In genomic region chr3:96577566-96577965, GRCm38 (mm10) we compare ENCODE assay signal across 9 mouse cellular contexts. TPM values are rescaled to one million over a fixed set of nuclear protein-coding genes. Genes with fewer than 3 reads are reported as not detected.
A peak's percentile ranks its signal among the peaks of the same experiment; 100 is the strongest.
DNase-seq lines count a peak whose midpoint lies in the region; ATAC-seq and TF ChIP-seq lines count a peak whose summit lies in the region.
"Had no signal": no experiment of that assay in that cellular context is flagged by ENCODE, and none has a peak within 500 bp of the region (broad histone marks: within the 10 kb centered on the region; RNA-seq: fewer than 3 reads in every experiment).

No protein-coding gene starts in this region.

- H3K4me2 ChIP-seq in midbrain, embryonic 11.5 days, result no peak overlapping the region

- no peak for ATAC-seq in midbrain, embryonic 11.5 days (ENCODE audit: low FRiP score)

- peak; percentile 30 for DNase-seq in heart, adult 8-10 months (ENCODE audit: low spot score)
- DNase-seq in heart, postnatal 25 days (ENCODE audit: low spot score), result no peak
- no peak for DNase-seq in ES-E14 (ENCODE audit: low read depth, low spot score)
- peak; percentile 43 for DNase-seq in heart, postnatal 4 days
- DNase-seq in midbrain, embryonic 11.5 days (ENCODE audit: low spot score, missing footprints), result no peak
- DNase-seq in frontal cortex, postnatal 25 days (ENCODE audit: low spot score in 2 of 2), result no peak
- DNase-seq in gastrocnemius, adult 8-10 months (ENCODE audit: low spot score in 2 of 2), result no peak
- no peak for DNase-seq in cerebellum, adult 9-10 months

- H3K27me3 ChIP-seq in midbrain, embryonic 11.5 days (ENCODE audit: control insufficient read depth, insufficient read depth, low read length), result no peaks in the 10 kb centered on the region

- peak overlapping the region; percentile 67 for H3K9ac ChIP-seq in ES-E14 (ENCODE audit: insufficient read depth, low read depth, low read length, poor library complexity, severe bottlenecking)
- H3K9ac ChIP-seq in midbrain, embryonic 11.5 days (ENCODE audit: low read length), result no peak overlapping the region

- peak overlapping the region; percentile 100 for H3K27ac ChIP-seq in ES-E14 (ENCODE audit: insufficient read depth, low read depth, low read length, poor library complexity, severe bottlenecking)
- peak overlapping the region; percentile 27; the same call in 1 of the 2 replicates for H3K27ac ChIP-seq in midbrain, embryonic 11.5 days (ENCODE audit: low read depth, low read length)

- in situ Hi-C loops in ES-E14 (cut with MboI; ENCODE audit: low sequenced_read_pairs in 2 of 2, unreplicated experiment in 2 of 2), result no loop called here

- H3K4me1 ChIP-seq in ES-E14 (ENCODE audit: control insufficient read depth in 2 of 2, insufficient read depth in 2 of 2, low read length in 2 of 2, poor library complexity in 1 of 2), result peaks cover 0 to 46% of the 10 kb centered on the region in 2 experiments; a peak in 3 of 4 replicates
- H3K4me1 ChIP-seq in midbrain, embryonic 11.5 days (ENCODE audit: control insufficient read depth, insufficient read depth, low read length), result peaks cover 15% of the 10 kb centered on the region

- WGBS in midbrain, embryonic 11.5 days, result 86% methylated on average over 4 of the region's 4 CpGs

- intact Hi-C loops in heart, postnatal 25 days (cut with DNase I), result no loop called here

- H3K4me3 ChIP-seq in ES-E14 (ENCODE audit: insufficient read depth in 1 of 2, low read depth in 1 of 2, low read length in 2 of 2, poor library complexity in 1 of 2, severe bottlenecking in 1 of 2), result peak overlapping the region; percentile 37 to 55
- no peak overlapping the region for H3K4me3 ChIP-seq in midbrain, embryonic 11.5 days (ENCODE audit: low read depth, low read length)

- no peaks in the 10 kb centered on the region for H3K9me3 ChIP-seq in ES-E14 (ENCODE audit: control insufficient read depth, insufficient read depth, low read depth, low read length)
- no peaks in the 10 kb centered on the region for H3K9me3 ChIP-seq in midbrain, embryonic 11.5 days (ENCODE audit: control insufficient read depth, low read length)
- H3K9me3 ChIP-seq: G1E had no signal

- no peaks in the 10 kb centered on the region for H3K36me3 ChIP-seq in ES-E14 (ENCODE audit: control insufficient read depth, insufficient read depth, low read length, poor library complexity, severe bottlenecking)
- no peaks in the 10 kb centered on the region for H3K36me3 ChIP-seq in midbrain, embryonic 11.5 days (ENCODE audit: control insufficient read depth, insufficient read depth, low read length)

TF ChIP-seq in ES-E14, 5 proteins besides CTCF, POLR2A, EP300 and RAD21:
- TF ChIP-seq ZC3H11A (IDR thresholded peaks at IDR 0.05; ENCODE audit: borderline replicate concordance, low read depth, low read length) (no peak), MAFK (IDR thresholded peaks at IDR 0.05; ENCODE audit: insufficient read depth, low read depth, low read length) (no peak), ZNF384 (IDR thresholded peaks at IDR 0.05; ENCODE audit: low read depth, low read length) (no peak), CHD2 (IDR thresholded peaks at IDR 0.05; ENCODE audit: low read depth, low read length) (no peak), HCFC1 (IDR thresholded peaks at IDR 0.05; ENCODE audit: borderline replicate concordance, insufficient read depth, low read length) (no peak)

RNA-seq across cellular contexts. Expression of gene Gm16253, which starts 0.8 kb away (rescaled TPM):
- total RNA-seq in heart, adult 8-10 months (2022), result 1 to 10 TPM in 3 of 4 experiments, not detected in 1; 2.5 to 3.3 (median 3.2) TPM
- total RNA-seq in heart, postnatal 25 days (2021), result 1 to 10 TPM; 1.1 to 2.1 TPM
- total RNA-seq in ES-E14 (2012; rRNA removed), result 1.8 and 2.0 TPM in 2 replicates
- total RNA-seq in heart, postnatal 4 days (2021), result 1 to 10 TPM; 2.5 to 2.9 TPM
- polyA plus RNA-seq in midbrain, embryonic 11.5 days (2014; fragmentation: Nextera tagmentation; extraction: Ambion mirVana), result 0.36 and 0.43 TPM in 2 replicates
- 1 to 10 TPM in 3 of 4 experiments, not detected in 1; 1.2 to 1.5 (median 1.2) TPM for total RNA-seq in gastrocnemius, adult 8-10 months (2022)
- total RNA-seq: G1E had no signal
- polyA plus RNA-seq: G1E had no signal

RNA-seq across cellular contexts. Expression of gene Polr3gl, which starts 16.4 kb away (rescaled TPM):
- total RNA-seq in heart, adult 8-10 months (2022), result 10 to 100 TPM; 31.7 to 35.2 (median 34.7) TPM
- total RNA-seq in heart, postnatal 25 days (2021), result 10 to 100 TPM; 25.2 to 25.9 TPM
- total RNA-seq in ES-E14 (2012; rRNA removed), result 5.7 and 8.1 TPM in 2 replicates
- total RNA-seq in heart, postnatal 4 days (2021), result 10 to 100 TPM; 20.4 to 24.0 TPM
- 12.1 and 14.7 TPM in 2 replicates for polyA plus RNA-seq in midbrain, embryonic 11.5 days (2014; fragmentation: Nextera tagmentation; extraction: Ambion mirVana)
- 10 to 100 TPM; 39.8 to 59.8 (median 51.8) TPM for total RNA-seq in gastrocnemius, adult 8-10 months (2022)

RNA-seq across cellular contexts. Expression of gene Ankrd34a, which starts 18.9 kb away (rescaled TPM):
- total RNA-seq in heart, adult 8-10 months (2022), result 1 to 10 TPM; 1.1 to 2.5 (median 2.0) TPM
- total RNA-seq in heart, postnatal 25 days (2021), result 1 to 10 TPM; 1.9 to 2.4 TPM
- total RNA-seq in ES-E14 (2012; rRNA removed), result 0.67 and 1.1 TPM in 2 replicates
- total RNA-seq in heart, postnatal 4 days (2021), result 1 to 10 TPM; 1.8 to 3.1 TPM
- polyA plus RNA-seq in midbrain, embryonic 11.5 days (2014; fragmentation: Nextera tagmentation; extraction: Ambion mirVana), result 1.5 and 2.0 TPM in 2 replicates
- total RNA-seq in gastrocnemius, adult 8-10 months (2022), result 1 to 10 TPM in 2 of 4 experiments, under 1 TPM in 2; 0.64 to 1.6 (median 1.1) TPM

RNA-seq across cellular contexts. Expression of gene Txnip, which starts 19.8 kb away (rescaled TPM):
- 100 to 1,000 TPM; 346 to 908 (median 654) TPM for total RNA-seq in heart, adult 8-10 months (2022)
- total RNA-seq in heart, postnatal 25 days (2021), result 100 to 1,000 TPM; 341 to 607 TPM
- total RNA-seq in ES-E14 (2012; rRNA removed), result 128 and 161 TPM in 2 replicates
- 100 to 1,000 TPM; 286 to 331 TPM for total RNA-seq in heart, postnatal 4 days (2021)
- polyA plus RNA-seq in midbrain, embryonic 11.5 days (2014; fragmentation: Nextera tagmentation; extraction: Ambion mirVana), result 54.0 and 55.9 TPM in 2 replicates
- 100 to 1,000 TPM; 365 to 573 (median 474) TPM for total RNA-seq in gastrocnemius, adult 8-10 months (2022)

RNA-seq across cellular contexts. Expression of gene Lix1l, which starts 23.4 kb away (rescaled TPM):
- total RNA-seq in heart, adult 8-10 months (2022), result 10 to 100 TPM; 20.9 to 31.1 (median 25.8) TPM
- 10 to 100 TPM; 25.4 to 27.2 TPM for total RNA-seq in heart, postnatal 25 days (2021)
- 2.6 and 4.6 TPM in 2 replicates for total RNA-seq in ES-E14 (2012; rRNA removed)
- 10 to 100 TPM; 53.1 to 56.6 TPM for total RNA-seq in heart, postnatal 4 days (2021)
- polyA plus RNA-seq in midbrain, embryonic 11.5 days (2014; fragmentation: Nextera tagmentation; extraction: Ambion mirVana), result 6.4 TPM in 2 replicates
- 1 to 10 TPM; 3.5 to 6.8 (median 4.4) TPM for total RNA-seq in gastrocnemius, adult 8-10 months (2022)

Comparison
In these comparisons a context has a peak if more than half of its experiments do, and no peak if none do; other contexts are left out.
1. DNase-seq: peak in heart, adult 8-10 months (single experiment) and heart, postnatal 4 days (single experiment); none in heart, postnatal 25 days (single experiment), ES-E14 (single experiment), midbrain, embryonic 11.5 days (single experiment), frontal cortex, postnatal 25 days (0 of 2), gastrocnemius, adult 8-10 months (0 of 2) and cerebellum, adult 9-10 months (single experiment).